Mouse (Mus musculus) v-Abl transformed pro-B cells (cell line): ENCODE data around the gene Tnni3.

Source experiments
- in situ Hi-C, 2 experiments: fragments of 400-800 bp; cut with MboI; formaldehyde crosslinking; loops; one replicate each; pipeline ENCODE4 v1.15.1; 2025; ENCODE audit not compliant: unreplicated experiment in 2 of 2

Gene Tnni3

DNA sequence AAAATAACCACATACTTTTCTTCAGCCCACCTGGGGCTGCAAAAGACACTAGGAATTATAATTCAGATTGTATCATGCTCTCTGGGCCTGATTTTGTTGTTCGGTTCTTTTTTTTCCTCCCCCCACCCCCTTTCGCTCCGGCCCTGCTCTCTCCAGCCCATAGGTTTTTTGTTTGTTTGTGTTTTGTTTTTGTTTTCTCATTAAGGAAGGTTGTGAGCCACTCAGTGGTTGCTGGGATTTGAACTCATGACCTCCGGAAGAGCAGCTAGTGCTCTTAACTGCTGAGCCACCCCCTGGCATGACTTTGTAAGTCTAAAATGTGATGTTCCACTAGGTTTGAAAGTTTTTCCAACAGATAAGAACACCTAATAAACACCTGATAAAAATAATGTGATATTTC lies 20.9 kb downstream of the Tnni3 start:
- in situ Hi-C loops = loop anchor here (10.0 to 25.0 kb wide), 2 partner anchors 798 to 816 kb away; partner anchors contain the start of genes Mboat7 (in 1 of the 2), Rps9 (in 1 of the 2), Tmc4 (in 1 of the 2) and Tsen34 (in 1 of the 2)

DNA sequence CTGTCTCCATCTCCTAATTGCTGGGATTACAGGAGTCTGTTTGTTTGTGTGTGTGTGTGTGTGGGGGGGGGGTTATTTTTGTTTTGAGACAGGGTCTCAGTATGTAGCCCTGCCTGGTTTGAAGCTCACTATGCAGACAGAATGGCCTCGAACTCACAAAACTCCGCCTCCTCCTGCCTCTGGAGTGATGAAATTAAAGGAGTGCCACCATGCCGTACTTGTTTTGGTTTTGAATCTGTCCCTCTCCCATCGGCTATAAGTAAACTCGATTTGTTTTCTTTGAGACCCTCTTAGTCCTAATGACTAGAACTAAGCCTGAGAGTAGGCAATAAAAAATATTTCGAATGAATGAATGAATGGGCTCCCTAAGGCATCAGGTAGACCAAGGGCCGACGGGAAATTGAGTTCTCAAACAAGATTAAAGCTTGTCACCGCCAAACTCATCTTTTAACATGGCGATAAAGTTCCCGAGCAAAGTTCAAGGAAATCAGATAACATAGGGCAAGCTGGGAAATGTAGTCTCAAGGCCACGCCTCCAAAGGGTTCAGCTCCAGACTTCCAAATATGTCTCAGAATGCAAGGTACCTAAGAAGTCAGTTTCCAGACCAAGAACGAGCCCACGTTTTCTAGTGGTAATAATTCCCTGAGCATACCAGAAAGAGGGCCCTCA lies 21.5 kb downstream of the Tnni3 start:
- in situ Hi-C loops = loop anchor here (10.0 to 25.0 kb wide), 2 partner anchors 798 to 815 kb away; partner anchors contain the start of genes Mboat7 (in 1 of the 2), Rps9 (in 1 of the 2), Tmc4 (in 1 of the 2) and Tsen34 (in 1 of the 2)

GRCm38 (mm10) chr7:4501558-4502397 lies 22.3 kb downstream of the Tnni3 start, which contains the start of gene Ppp1r12c:
TSS of gene Ppp1r12c (minus strand) at chr7:4501680.
- in situ Hi-C loops = loop anchor here (10.0 to 25.0 kb wide), 2 partner anchors 797 to 814 kb away; partner anchors contain the start of genes Mboat7 (in 1 of the 2), Rps9 (in 1 of the 2), Tmc4 (in 1 of the 2) and Tsen34 (in 1 of the 2)

DNA sequence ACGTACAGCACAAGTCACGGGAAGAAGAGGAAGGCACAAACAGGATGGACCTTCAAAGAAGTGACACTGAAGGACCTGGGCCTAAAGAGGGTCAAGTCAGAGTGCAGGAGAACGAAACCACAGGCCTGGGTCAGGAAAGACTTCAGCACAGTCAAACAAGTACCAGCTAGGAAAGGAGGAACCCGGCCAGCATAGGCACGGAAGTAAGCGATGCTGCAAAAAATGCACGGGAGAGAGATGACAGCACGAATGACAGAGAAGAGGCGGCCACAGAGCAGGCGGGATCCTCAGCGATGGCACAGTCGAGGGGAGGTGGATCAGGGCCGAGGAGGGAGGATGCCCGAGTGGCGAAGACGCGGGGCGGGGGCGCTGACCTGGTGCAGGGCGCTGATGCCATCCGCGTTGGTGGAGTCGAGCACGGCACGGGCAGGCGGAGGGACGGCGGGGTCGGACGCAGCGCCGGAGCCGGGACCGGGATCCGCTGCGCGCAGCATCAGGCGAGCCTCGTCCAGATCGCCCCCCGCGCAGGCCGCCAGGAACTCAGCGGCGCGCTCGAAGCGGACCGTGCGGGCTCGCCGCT lies 23.0 kb downstream of the Tnni3 start:
- in situ Hi-C loops = loop anchor here (10.0 to 25.0 kb wide), 2 partner anchors 796 to 814 kb away; partner anchors contain the start of genes Mboat7 (in 1 of the 2), Rps9 (in 1 of the 2), Tmc4 (in 1 of the 2) and Tsen34 (in 1 of the 2)

GRCm38 (mm10) chr7:4499034-4499433 lies 25.0 kb downstream of the Tnni3 start:
- in situ Hi-C loops = no loop called here

GRCm38 (mm10) chr7:4498251-4498650 lies 25.8 kb downstream of the Tnni3 start:
- in situ Hi-C loops = no loop called here

GRCm38 (mm10) chr7:4497271-4497903 lies 26.6 kb downstream of the Tnni3 start:
- in situ Hi-C loops = no loop called here

DNA sequence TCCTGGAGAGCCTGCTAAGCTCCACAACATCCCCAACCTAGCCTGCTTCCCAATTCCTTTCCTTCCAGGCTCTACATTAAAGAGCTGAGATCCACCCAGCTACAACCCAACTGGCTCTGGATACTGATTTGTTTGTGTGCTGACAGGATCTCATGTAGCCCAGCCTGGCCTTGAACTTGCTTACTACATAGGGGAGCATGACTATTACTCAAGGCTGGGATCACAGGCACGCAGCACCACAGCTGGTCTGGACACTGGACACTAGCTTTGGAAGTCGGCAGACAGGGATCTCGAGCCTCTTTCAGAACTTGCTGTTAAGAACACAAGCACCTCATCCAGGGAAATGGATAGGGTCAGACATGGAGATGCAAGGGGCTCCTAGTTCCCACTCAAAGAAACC lies 27.6 kb downstream of the Tnni3 start:
- in situ Hi-C loops = no loop called here

DNA sequence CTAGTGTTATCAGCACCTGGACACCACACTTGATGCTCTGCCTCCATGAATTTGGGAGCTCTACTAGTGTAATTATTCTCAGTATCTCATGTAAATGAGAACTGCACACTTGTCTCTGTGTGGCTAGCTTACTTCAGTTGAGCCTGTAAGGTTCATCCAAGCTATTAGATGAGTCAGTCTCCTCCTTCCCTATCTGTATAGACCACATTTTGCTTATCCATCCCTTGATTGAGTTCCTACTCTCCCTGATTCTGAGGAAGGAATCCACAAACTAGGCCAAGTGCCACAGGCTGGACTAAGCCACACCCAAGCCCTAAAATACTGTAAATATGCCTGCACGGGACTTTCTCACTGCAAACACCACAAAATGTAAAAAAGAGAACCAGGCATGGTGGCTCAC lies 30.0 kb downstream of the Tnni3 start:
- in situ Hi-C loops = no loop called here

DNA sequence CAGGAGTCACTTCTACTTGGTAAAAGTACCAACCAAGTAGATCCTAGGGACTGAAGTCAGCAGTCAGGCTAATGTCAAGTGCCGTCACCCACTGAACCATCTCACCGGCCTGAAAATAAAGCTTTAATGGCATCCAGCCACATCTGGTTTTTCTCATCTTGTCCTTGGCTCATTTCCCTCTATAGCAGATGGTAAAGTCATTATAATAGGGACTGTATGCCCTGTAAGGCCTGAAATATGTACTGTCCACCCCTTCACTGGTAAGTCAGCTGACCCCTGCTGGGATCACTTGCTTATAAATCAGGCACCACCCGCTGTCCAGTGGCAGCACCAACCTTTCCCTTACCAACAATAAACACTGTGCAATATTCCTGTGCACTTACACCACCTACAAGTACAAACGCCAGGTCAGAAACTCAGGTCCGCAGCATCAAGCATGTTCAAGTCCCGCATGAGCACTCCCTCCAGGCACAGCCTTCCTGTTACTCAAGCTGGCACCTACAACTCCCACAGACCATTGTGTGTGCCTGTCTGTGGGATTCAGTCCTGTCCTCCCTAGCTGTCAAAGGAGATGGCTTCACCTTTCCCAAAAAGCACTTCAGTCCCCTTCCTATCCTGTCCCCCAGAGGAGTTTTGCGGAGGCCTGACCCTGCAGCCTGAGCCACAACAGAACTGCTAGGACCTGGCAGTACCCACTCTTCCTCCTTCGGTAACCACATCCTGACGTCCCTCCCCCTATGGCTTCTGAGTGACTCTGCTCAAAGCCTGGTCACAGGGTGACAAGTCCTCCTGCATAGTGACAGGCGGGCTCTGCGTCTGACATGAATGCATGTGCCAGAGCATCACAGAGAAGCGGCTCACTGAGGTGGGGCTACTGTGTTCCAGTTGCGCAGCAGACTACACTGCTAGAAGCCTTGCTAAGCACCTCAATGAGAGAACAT lies 31.5 kb downstream of the Tnni3 start:
- in situ Hi-C loops = no loop called here

DNA sequence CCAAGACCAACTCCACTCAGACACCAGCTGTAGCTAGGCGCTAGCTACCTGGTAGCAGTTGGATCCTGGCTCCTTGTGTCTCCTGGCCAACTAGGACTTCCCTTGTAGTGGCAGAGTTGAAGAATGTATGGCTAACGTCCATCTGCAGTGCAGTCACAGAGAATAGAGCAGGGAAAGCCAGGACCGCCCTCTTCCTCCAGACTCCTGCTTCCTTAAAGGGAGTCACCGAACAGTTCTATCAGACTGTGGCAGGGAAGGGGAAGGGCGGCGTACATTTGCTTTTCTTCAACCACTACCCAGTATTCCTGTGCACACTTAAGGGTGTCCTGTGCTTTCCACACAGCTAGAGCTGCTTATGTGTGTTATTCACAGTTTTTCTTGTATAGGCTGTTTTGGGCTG lies 32.7 kb downstream of the Tnni3 start:
- in situ Hi-C loops = no loop called here

GRCm38 (mm10) chr7:4482281-4482680 lies 41.7 kb downstream of the Tnni3 start:
- in situ Hi-C loops = no loop called here

GRCm38 (mm10) chr7:4479674-4480073 lies 44.4 kb downstream of the Tnni3 start:
- in situ Hi-C loops = no loop called here

DNA sequence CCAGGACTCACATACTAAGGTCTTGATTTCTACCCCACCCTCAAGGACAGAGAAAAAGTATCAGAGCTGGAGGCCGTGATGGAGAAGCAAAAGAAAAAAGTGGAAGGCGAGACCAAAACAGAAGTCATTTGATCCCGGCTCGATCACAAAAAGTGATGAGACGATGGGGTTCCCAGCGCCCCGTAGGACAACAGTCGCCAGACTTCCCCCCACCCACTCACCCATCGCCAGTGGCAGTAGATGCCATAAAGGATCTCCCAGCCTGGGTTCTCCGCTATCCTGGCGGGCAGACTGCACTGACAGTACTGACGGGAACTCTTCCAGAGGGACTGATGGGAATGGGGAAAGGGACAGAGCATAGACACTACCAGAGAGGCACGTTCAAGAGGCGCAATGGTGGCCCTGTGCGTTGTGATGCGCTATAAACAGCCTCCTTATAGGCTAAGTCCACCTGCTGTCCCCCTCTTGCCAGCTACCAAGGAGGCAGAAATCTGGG lies 45.2 kb downstream of the Tnni3 start:
- in situ Hi-C loops = no loop called here

DNA sequence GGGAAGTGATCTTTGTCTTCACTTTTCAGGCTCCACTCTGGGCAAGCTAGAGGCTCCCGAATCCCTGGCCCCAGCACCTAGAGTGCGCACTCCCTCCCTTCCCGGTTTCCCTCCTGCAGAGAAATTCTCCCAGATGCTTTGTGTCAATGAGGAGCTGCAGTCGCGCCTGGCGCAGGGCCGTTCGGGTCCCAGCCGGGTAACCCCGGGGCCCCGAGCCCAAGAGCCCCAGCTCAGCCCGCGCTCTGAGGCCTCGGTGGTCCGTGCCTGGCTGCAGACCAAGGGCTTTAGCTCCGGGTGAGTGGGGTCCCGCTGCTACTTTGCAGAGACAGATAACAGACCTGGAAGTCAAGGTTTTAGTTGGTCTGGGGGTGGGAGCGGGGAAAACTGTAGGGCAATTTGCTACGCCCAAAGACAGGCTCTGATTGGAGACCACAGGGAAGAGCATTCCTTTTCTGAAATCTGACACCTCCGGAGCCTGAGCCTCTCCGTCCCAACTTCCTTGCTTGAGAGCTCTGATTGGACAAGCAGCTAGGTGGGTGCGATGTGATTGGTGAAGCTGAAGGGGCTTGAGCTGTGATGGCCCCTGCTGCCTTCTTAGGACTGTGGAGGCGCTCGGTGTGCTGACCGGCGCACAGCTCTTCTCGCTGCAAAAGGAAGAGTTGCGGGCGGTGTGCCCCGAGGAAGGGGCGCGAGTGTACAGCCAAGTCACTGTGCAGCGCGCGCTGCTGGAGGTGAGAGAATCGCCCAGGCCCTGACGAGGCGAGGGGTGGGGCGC lies 45.8 kb downstream of the Tnni3 start:
- in situ Hi-C loops = no loop called here

DNA sequence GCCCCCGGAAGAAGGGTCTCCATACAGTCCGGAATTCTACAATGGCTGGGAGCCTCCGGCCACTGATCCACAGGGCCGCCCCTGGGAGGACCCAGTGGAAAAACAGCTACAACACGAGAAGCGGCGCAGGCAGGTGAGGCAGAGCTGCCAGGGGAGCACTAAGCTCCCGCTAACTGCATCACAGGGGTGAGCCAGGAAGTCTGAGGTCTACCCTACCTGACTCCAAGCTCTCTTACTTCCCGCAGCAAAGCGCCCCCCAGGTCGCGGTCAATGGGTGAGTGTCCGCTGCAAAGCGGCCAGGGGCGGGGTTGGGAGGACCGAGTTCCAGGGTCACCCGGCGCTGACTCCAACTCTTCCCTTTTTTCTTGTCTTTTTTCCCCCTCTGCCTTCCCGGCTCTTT lies 50.1 kb downstream of the Tnni3 start:
- in situ Hi-C loops = no loop called here

GRCm38 (mm10) chr7:4471179-4471555 lies 52.9 kb downstream of the Tnni3 start:
- in situ Hi-C loops = no loop called here
